Comparison of ENCODE assay signal across 16 mouse cellular contexts in genomic region chr3:80796764-80797163, GRCm38 (mm10). TPM values are rescaled to one million over a fixed set of nuclear protein-coding genes. Genes with fewer than 3 reads are reported as not detected.
"Had no signal": no experiment of that assay in that cellular context is flagged by ENCODE, and none has a peak within 500 bp of the region (broad histone marks: within the 10 kb centered on the region; RNA-seq: fewer than 3 reads in every experiment).

No protein-coding gene starts in this region.

- ATAC-seq: lung, postnatal 0 days; midbrain, embryonic 16.5 days had no signal

- H3K9ac ChIP-seq: limb, embryonic 13.5 days; liver, embryonic 15.5 days; neural tube, embryonic 15.5 days had no signal

- H3K4me2 ChIP-seq: limb, embryonic 13.5 days; liver, embryonic 15.5 days had no signal

- H3K36me3 ChIP-seq: limb, embryonic 13.5 days; liver, embryonic 15.5 days; neural tube, embryonic 15.5 days had no signal

- H3K27ac ChIP-seq: limb, embryonic 13.5 days; liver, embryonic 15.5 days; neural tube, embryonic 15.5 days; stomach, postnatal 0 days had no signal

- H3K9me3 ChIP-seq: limb, embryonic 13.5 days; liver, embryonic 15.5 days; neural tube, embryonic 15.5 days had no signal

- DNase-seq: kidney, adult 11 months; kidney, adult 9 months; kidney, postnatal 10 days; layer of hippocampus, postnatal 36 days; left cerebral cortex, postnatal 4 days; lung, adult 2 months; lung, postnatal 36 days; thymus, postnatal 4 days had no signal

- H3K4me3 ChIP-seq: limb, embryonic 13.5 days; liver, embryonic 15.5 days; myocyte; neural tube, embryonic 15.5 days had no signal

- H3K4me1 ChIP-seq: liver, embryonic 15.5 days had no signal

- H3K27me3 ChIP-seq: neural tube, embryonic 15.5 days had no signal

RNA-seq across cellular contexts. Expression of gene Gria2, which starts 5.9 kb away (rescaled TPM):
- total RNA-seq: liver, adult 2 months had no signal
- polyA plus RNA-seq: liver, adult 2 months; myocyte had no signal
